13 mouse cellular contexts compared by ENCODE assay signal in the genomic region with DNA sequence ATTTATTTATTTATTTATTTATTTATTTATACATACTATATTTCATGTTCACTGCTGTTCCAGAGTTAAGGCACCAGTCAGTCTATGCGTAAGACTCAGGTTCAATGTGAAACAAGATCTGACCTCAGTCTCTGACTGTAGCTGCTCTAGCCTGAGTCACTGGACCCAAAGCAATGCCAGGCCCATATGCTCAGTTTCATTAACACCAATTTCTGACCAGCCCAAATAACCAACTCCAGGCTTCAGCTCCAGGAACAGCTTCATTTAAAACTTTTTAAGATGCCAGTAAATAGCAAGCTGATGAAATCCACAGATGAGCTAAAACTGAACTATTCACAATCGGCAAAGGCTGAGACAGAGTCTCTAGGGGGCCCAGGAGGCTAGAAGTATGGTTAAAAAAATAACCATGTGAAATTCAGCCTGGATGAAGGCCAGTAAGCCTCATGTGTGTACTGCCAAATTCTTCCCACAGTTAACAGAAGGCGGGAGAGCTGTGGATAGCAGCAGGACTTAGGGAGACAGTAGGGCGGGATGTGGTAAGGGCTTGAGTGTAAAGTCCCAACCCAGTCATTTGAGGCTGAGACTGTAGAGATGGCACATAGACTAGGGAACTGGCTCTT. TPM values are rescaled to one million over a fixed set of nuclear protein-coding genes. Genes with fewer than 3 reads are reported as not detected.
A peak's percentile ranks its signal among the peaks of the same experiment; 100 is the strongest.
DNase-seq lines count a peak whose midpoint lies in the region; ATAC-seq lines count a peak whose summit lies in the region.
"Had no signal": no experiment of that assay in that cellular context is flagged by ENCODE, and none has a peak within 500 bp of the region (broad histone marks: within the 10 kb centered on the region; RNA-seq: fewer than 3 reads in every experiment).

No protein-coding gene starts in this region.

- peaks cover 15% of the 10 kb centered on the region for H3K27me3 ChIP-seq in heart, embryonic 12.5 days (replicated peaks)
- H3K27me3 ChIP-seq: midbrain, embryonic 15.5 days had no signal

- no peaks in the 10 kb centered on the region for H3K9me3 ChIP-seq in heart, embryonic 12.5 days (replicated peaks)
- H3K9me3 ChIP-seq: kidney, embryonic 15.5 days; midbrain, embryonic 15.5 days had no signal

- no peak overlapping the region for H3K4me3 ChIP-seq in heart, embryonic 12.5 days
- H3K4me3 ChIP-seq: kidney, embryonic 15.5 days; midbrain, embryonic 15.5 days had no signal

- DNase-seq in heart, adult 8-10 months (ENCODE audit: low spot score) = peak; percentile 11
- DNase-seq in right cerebral cortex, adult 18-20 months = peak; percentile 19
- DNase-seq in right cerebral cortex, postnatal 4 days = no peak
- DNase-seq in cerebellum, adult 8-10 months = peak; percentile 37
- peak; percentile 47 for DNase-seq in skeletal muscle tissue, adult 2 months (ENCODE audit: low read depth, low spot score)
- DNase-seq in spleen, postnatal 4 days (ENCODE audit: low spot score in 2 of 2) = no peak
- DNase-seq: adrenal gland, adult 8-10 months; thymus, postnatal 14 days had no signal

- no peaks in the 10 kb centered on the region for H3K36me3 ChIP-seq in heart, embryonic 12.5 days
- H3K36me3 ChIP-seq: kidney, embryonic 15.5 days; midbrain, embryonic 15.5 days had no signal

- no peak for ATAC-seq in heart, embryonic 12.5 days (ENCODE audit: insufficient number of reproducible peaks, low FRiP score)
- ATAC-seq: midbrain, embryonic 15.5 days had no signal

- no peak overlapping the region for H3K4me2 ChIP-seq in heart, embryonic 12.5 days
- H3K4me2 ChIP-seq: kidney, embryonic 15.5 days; midbrain, embryonic 15.5 days had no signal

- H3K9ac ChIP-seq in heart, embryonic 12.5 days = no peak overlapping the region
- H3K9ac ChIP-seq: kidney, embryonic 15.5 days; midbrain, embryonic 15.5 days had no signal

- WGBS in heart, embryonic 12.5 days = 77% methylated on average over 4 of the region's 4 CpGs

- no peaks in the 10 kb centered on the region for H3K4me1 ChIP-seq in heart, embryonic 12.5 days (replicated peaks)
- H3K4me1 ChIP-seq: kidney, embryonic 15.5 days; midbrain, embryonic 15.5 days had no signal

- no peak overlapping the region for H3K27ac ChIP-seq in heart, embryonic 12.5 days (ENCODE audit: poor library complexity, severe bottlenecking)
- H3K27ac ChIP-seq: kidney, embryonic 15.5 days; midbrain, embryonic 15.5 days had no signal

RNA-seq across cellular contexts. Expression of a gene that starts 31.6 kb away (rescaled TPM):
- 1 to 10 TPM; 1.6 to 4.1 (median 2.6) TPM for total RNA-seq in heart, adult 8-10 months (2022)
- 0.15 and 0.41 TPM in 2 replicates for polyA plus RNA-seq in heart, embryonic 12.5 days (2016; fragmentation: Nextera tagmentation; extraction: Ambion mirVana)
- polyA plus RNA-seq: liver, embryonic 16.5 days had no signal

RNA-seq across cellular contexts. Expression of a gene that starts 42.3 kb away (rescaled TPM):
- 10 to 100 TPM in 2 of 4 experiments, 1 to 10 TPM in 2; 3.0 to 13.5 (median 10.0) TPM for total RNA-seq in heart, adult 8-10 months (2022)
- 2.1 and 2.3 TPM in 2 replicates for polyA plus RNA-seq in heart, embryonic 12.5 days (2016; fragmentation: Nextera tagmentation; extraction: Ambion mirVana)
- total RNA-seq: MEL had no signal

Comparison
In these comparisons a context has a peak if more than half of its experiments do, and no peak if none do; other contexts are left out.
1. DNase-seq: peak in heart, adult 8-10 months (single experiment), right cerebral cortex, adult 18-20 months (single experiment), cerebellum, adult 8-10 months (single experiment) and skeletal muscle tissue, adult 2 months (single experiment); none in right cerebral cortex, postnatal 4 days (single experiment) and spleen, postnatal 4 days (0 of 2).